Mouse (Mus musculus) midbrain, embryonic 16.5 days (tissue): ENCODE data around the gene Phospho1. TPM values are rescaled to one million over a fixed set of nuclear protein-coding genes. Genes with fewer than 3 reads are reported as not detected.
A peak's percentile ranks its signal among the peaks of the same experiment; 100 is the strongest.

Experiments used
- ATAC-seq: fragments of 200-750 bp; cut with Nextera tagmentation; 2 replicates; pipeline ENCODE4 v1.8.0; 2017; ENCODE audit warnings: moderate TSS enrichment
- H3K27ac ChIP-seq: fragments of 300-500 bp; sonication (generic); 2 replicates; pipeline ENCODE4 v1.5.1; 2014; ENCODE audit warnings: mild to moderate bottlenecking, low read length, mixed read lengths
- H3K27me3 ChIP-seq: fragments of 300-500 bp; sonication (generic); 2 replicates; pipeline ENCODE4 v1.6.1; 2014; ENCODE audit warnings: low read depth, low read length, mixed read lengths; ENCODE audit not compliant: control insufficient read depth, insufficient read depth
- H3K36me3 ChIP-seq: fragments of 300-500 bp; sonication (generic); 2 replicates; pipeline ENCODE4 v1.6.1; 2014; ENCODE audit warnings: mild to moderate bottlenecking, low read length, moderate library complexity, mixed read lengths; ENCODE audit not compliant: control insufficient read depth, insufficient read depth
- H3K4me1 ChIP-seq: fragments of 300-500 bp; sonication (generic); 2 replicates; pipeline ENCODE4 v1.6.1; 2014; ENCODE audit warnings: mild to moderate bottlenecking, low read length, mixed read lengths; ENCODE audit not compliant: control insufficient read depth, insufficient read depth
- H3K4me2 ChIP-seq: fragments of 300-500 bp; sonication (generic); 2 replicates; pipeline ENCODE4 v1.6.1; 2014; ENCODE audit warnings: mild to moderate bottlenecking, low read length, mixed read lengths
- H3K4me3 ChIP-seq: fragments of 300-500 bp; sonication (generic); 2 replicates; pipeline ENCODE4 v1.5.1; 2014; ENCODE audit warnings: low read depth, mild to moderate bottlenecking, low read length, moderate library complexity, mixed read lengths
- H3K9ac ChIP-seq: fragments of 300-500 bp; sonication (generic); 2 replicates; pipeline ENCODE4 v1.6.1; 2014; ENCODE audit warnings: low read depth, low read length, mixed read lengths
- H3K9me3 ChIP-seq: fragments of 300-500 bp; sonication (generic); replicated peaks from 2 replicates; pipeline ENCODE4 v1.6.1; 2014; ENCODE audit warnings: mild to moderate bottlenecking, low read length, mixed read lengths; ENCODE audit not compliant: control insufficient read depth, poor library complexity, severe bottlenecking
- WGBS: fragments of 180-500 bp; shearing (Covaris S2); extraction: QIAGEN DNeasy Blood & Tissue Kit; methylation state at CpG from one replicate; pipeline ENCODE4 v1.1.7; 2014; 5-methylcytosine and 5-hydroxymethylcytosine counted together
- polyA plus RNA-seq: library from polyadenylated mRNA; unstranded; fragments of >200 nt; fragmentation: Nextera tagmentation; extraction: Ambion mirVana; gene quantifications from 2 replicates; pipeline ENCODE4 v1.2.1, GENCODE M21; 2015

The Phospho1 gene
- polyA plus RNA-seq, 1 experiment from 2014 or later, result 0.43 TPM

GRCm38 (mm10) chr11:95830411-95831275, 6.3 kb downstream of the Phospho1 start:
- Histone ChIP-seq H3K4me2 (peak overlapping the region; percentile 45), H3K9me3 (no peaks in the 10 kb centered on the region), H3K36me3 (no peaks in the 10 kb centered on the region), H3K4me3 (peak overlapping the region; percentile 24), H3K27ac (no peak overlapping the region), H3K27me3 (peaks cover 90% of the 10 kb centered on the region), H3K4me1 (peaks cover 20% of the 10 kb centered on the region), H3K9ac (0 out of 2 replicates have a peak overlapping the region, but pooled peaks have one; percentile 14)
- no peak for ATAC-seq
- 3% methylated on average over 80 of the region's 80 CpGs for WGBS

- Histone ChIP-seq H3K27me3 (peaks cover 91% of the 10 kb centered on the region), H3K9ac (no peak overlapping the region), H3K4me2 (peak overlapping the region; percentile 45; the same call in 1 of the 2 replicates), H3K4me3 (peak overlapping the region; percentile 24; the same call in 1 of the 2 replicates), H3K36me3 (no peaks in the 10 kb centered on the region), H3K27ac (no peak overlapping the region), H3K9me3 (no peaks in the 10 kb centered on the region), H3K4me1 (peaks cover 20% of the 10 kb centered on the region)
- no peak for ATAC-seq
- 6% methylated on average over 10 of the region's 10 CpGs for WGBS
Measured at GRCm38 (mm10) chr11:95831276-95831619, 6.9 kb downstream of the Phospho1 start.

- Histone ChIP-seq H3K4me1 (peaks cover 20% of the 10 kb centered on the region), H3K9ac (no peak overlapping the region), H3K9me3 (no peaks in the 10 kb centered on the region), H3K36me3 (no peaks in the 10 kb centered on the region), H3K27ac (no peak overlapping the region), H3K4me2 (no peak overlapping the region), H3K27me3 (peaks cover 88% of the 10 kb centered on the region), H3K4me3 (no peak overlapping the region)
- WGBS, result 4% methylated on average over 14 of the region's 15 CpGs
- no peak for ATAC-seq
Measured at GRCm38 (mm10) chr11:95831641-95832040, 7.3 kb downstream of the Phospho1 start.

GRCm38 (mm10) chr11:95832129-95833005, 8.1 kb downstream of the Phospho1 start:
- ATAC-seq, result no peak
- no peaks in the 10 kb centered on the region for H3K9me3 ChIP-seq
- H3K27me3 ChIP-seq, result peaks cover 81% of the 10 kb centered on the region
- no peaks in the 10 kb centered on the region for H3K36me3 ChIP-seq
- H3K4me3 ChIP-seq, result no peak overlapping the region
- 31% methylated on average over 18 of the region's 18 CpGs for WGBS
- H3K4me1 ChIP-seq, result peaks cover 20% of the 10 kb centered on the region
- no peak overlapping the region for H3K4me2 ChIP-seq
- no peak overlapping the region for H3K27ac ChIP-seq
- no peak overlapping the region for H3K9ac ChIP-seq

- peaks cover 76% of the 10 kb centered on the region for H3K27me3 ChIP-seq
- no peaks in the 10 kb centered on the region for H3K36me3 ChIP-seq
- 24% methylated on average over 8 of the region's 8 CpGs for WGBS
- 0 out of 2 replicates have a peak overlapping the region, but pooled peaks have one; percentile 13 for H3K4me2 ChIP-seq
- H3K9me3 ChIP-seq, result no peaks in the 10 kb centered on the region
- peaks cover 20% of the 10 kb centered on the region for H3K4me1 ChIP-seq
- H3K9ac ChIP-seq, result no peak overlapping the region
- ATAC-seq, result no peak
- H3K4me3 ChIP-seq, result no peak overlapping the region
- H3K27ac ChIP-seq, result no peak overlapping the region
Measured at GRCm38 (mm10) chr11:95833006-95833570, 8.8 kb downstream of the Phospho1 start.

- no peak overlapping the region for H3K27ac ChIP-seq
- 0 out of 2 replicates have a peak overlapping the region, but pooled peaks have one; percentile 13 for H3K4me2 ChIP-seq
- 7% methylated on average over 18 of the region's 18 CpGs for WGBS
- H3K27me3 ChIP-seq, result peaks cover 70% of the 10 kb centered on the region
- no peak overlapping the region for H3K9ac ChIP-seq
- no peak overlapping the region for H3K4me3 ChIP-seq
- peaks cover 20% of the 10 kb centered on the region for H3K4me1 ChIP-seq
- H3K36me3 ChIP-seq, result no peaks in the 10 kb centered on the region
- no peaks in the 10 kb centered on the region for H3K9me3 ChIP-seq
- no peak for ATAC-seq
Measured at GRCm38 (mm10) chr11:95833631-95834142, 9.4 kb downstream of the Phospho1 start.

- H3K9ac ChIP-seq, result no peak overlapping the region
- H3K4me3 ChIP-seq, result no peak overlapping the region
- no peak for ATAC-seq
Measured at GRCm38 (mm10) chr11:95834143-95834667, 9.9 kb downstream of the Phospho1 start.

More at GRCm38 (mm10) chr11:95834143-95834667, 9.9 kb downstream of the Phospho1 start:
- H3K9me3 ChIP-seq, result no peaks in the 10 kb centered on the region
- no peak overlapping the region for H3K27ac ChIP-seq
- no peaks in the 10 kb centered on the region for H3K36me3 ChIP-seq
- 6% methylated on average over 22 of the region's 22 CpGs for WGBS
- peaks cover 20% of the 10 kb centered on the region for H3K4me1 ChIP-seq
- peaks cover 65% of the 10 kb centered on the region for H3K27me3 ChIP-seq
- no peak overlapping the region for H3K4me2 ChIP-seq
